Comparison of ENCODE assay signal across 11 mouse cellular contexts in genomic region chr4:44702011-44702527, GRCm38 (mm10). TPM values are rescaled to one million over a fixed set of nuclear protein-coding genes. Genes with fewer than 3 reads are reported as not detected.
DNase-seq lines count a peak whose midpoint lies in the region; ATAC-seq and TF ChIP-seq lines count a peak whose summit lies in the region.
"Had no signal": no experiment of that assay in that cellular context is flagged by ENCODE, and none has a peak within 500 bp of the region (broad histone marks: within the 10 kb centered on the region; RNA-seq: fewer than 3 reads in every experiment).

No protein-coding gene starts in this region.

- WGBS in hindbrain, embryonic 11.5 days, result under 1% methylated on average over 25 of the region's 25 CpGs
- WGBS in stomach, postnatal 0 days, result 1% methylated on average over 25 of the region's 25 CpGs

- TF ChIP-seq CTCF in layer of hippocampus, adult 2 months (conservative IDR thresholded peaks at IDR 0.05), result no peak
- no peak for TF ChIP-seq CTCF in brain, embryonic 14.5 days (IDR thresholded peaks at IDR 0.05; ENCODE audit: borderline replicate concordance, extremely low read depth, insufficient read depth, insufficient read length)
- TF ChIP-seq CTCF in stomach, postnatal 0 days (IDR thresholded peaks at IDR 0.05; ENCODE audit: low read depth), result no peak

- ATAC-seq in hindbrain, embryonic 11.5 days (ENCODE audit: low FRiP score), result no peak
- no peak for ATAC-seq in megakaryocyte progenitor cell, adult 5-6 weeks (replicated peaks; ENCODE audit: poor library complexity)
- ATAC-seq in stomach, postnatal 0 days (ENCODE audit: low FRiP score, low TSS enrichment), result no peak

- H3K4me2 ChIP-seq in hindbrain, embryonic 11.5 days (replicated peaks; ENCODE audit: low read depth, low read length), result peak overlapping the region; percentile 52
- no peak overlapping the region for H3K4me2 ChIP-seq in stomach, postnatal 0 days (replicated peaks; ENCODE audit: low read depth)

- no peak for TF ChIP-seq POLR2A in brain, embryonic 14.5 days (IDR thresholded peaks at IDR 0.05; ENCODE audit: borderline replicate concordance, extremely low read depth, insufficient read depth, insufficient read length, poor library complexity, severe bottlenecking)

- no peak overlapping the region for H3K4me3 ChIP-seq in layer of hippocampus, adult 2 months
- H3K4me3 ChIP-seq in hindbrain, embryonic 11.5 days (ENCODE audit: low read depth, low read length), result peak overlapping the region; percentile 46
- H3K4me3 ChIP-seq in stomach, postnatal 0 days (ENCODE audit: low read depth, low read length), result no peak overlapping the region
- H3K4me3 ChIP-seq: megakaryocyte, embryonic 14.5 days had no signal

- peaks cover 3% of the 10 kb centered on the region; the same call in 1 of the 2 replicates for H3K4me1 ChIP-seq in hindbrain, embryonic 11.5 days (replicated peaks; ENCODE audit: control insufficient read depth, insufficient read depth, low read length)
- peaks cover 4% of the 10 kb centered on the region; the same call in 1 of the 2 replicates for H3K4me1 ChIP-seq in stomach, postnatal 0 days (replicated peaks; ENCODE audit: control insufficient read depth, insufficient read depth)

- H3K27me3 ChIP-seq in hindbrain, embryonic 11.5 days (ENCODE audit: control insufficient read depth, insufficient read depth, low read length), result peaks cover 70% of the 10 kb centered on the region
- peaks cover 39% of the 10 kb centered on the region for H3K27me3 ChIP-seq in stomach, postnatal 0 days (ENCODE audit: control insufficient read depth, insufficient read depth, low read length)

- H3K36me3 ChIP-seq in hindbrain, embryonic 11.5 days (ENCODE audit: control insufficient read depth, insufficient read depth, low read length), result no peaks in the 10 kb centered on the region
- no peaks in the 10 kb centered on the region for H3K36me3 ChIP-seq in stomach, postnatal 0 days (ENCODE audit: control insufficient read depth, insufficient read depth, low read length)

- no peak for TF ChIP-seq EP300 in stomach, postnatal 0 days (optimal IDR thresholded peaks at IDR 0.05)

- 0 out of 2 replicates have a peak overlapping the region, but pooled peaks have one; percentile 5 for H3K9ac ChIP-seq in hindbrain, embryonic 11.5 days (ENCODE audit: low read depth, low read length)
- no peak overlapping the region for H3K9ac ChIP-seq in stomach, postnatal 0 days (ENCODE audit: low read length)

- no peak overlapping the region for H3K27ac ChIP-seq in layer of hippocampus, adult 2 months
- no peak overlapping the region for H3K27ac ChIP-seq in hindbrain, embryonic 11.5 days (ENCODE audit: low read depth, low read length)
- H3K27ac ChIP-seq in stomach, postnatal 0 days (replicated peaks), result no peak overlapping the region

- no peaks in the 10 kb centered on the region for H3K9me3 ChIP-seq in hindbrain, embryonic 11.5 days (ENCODE audit: control insufficient read depth, low read length)
- no peaks in the 10 kb centered on the region for H3K9me3 ChIP-seq in stomach, postnatal 0 days (ENCODE audit: control insufficient read depth, low read length)

- peak; percentile 34 to 45 for DNase-seq in layer of hippocampus, postnatal 10 days (ENCODE audit: low spot score in 2 of 2)
- DNase-seq in layer of hippocampus, adult 2 months (ENCODE audit: low spot score in 2 of 2), result no peak
- DNase-seq in brain, embryonic 14.5 days (ENCODE audit: low read depth), result peak; percentile 69
- DNase-seq in hindbrain, embryonic 11.5 days (ENCODE audit: low spot score), result peak; percentile 68
- DNase-seq in neural tube, embryonic 10.5 days (ENCODE audit: extremely low spot score, low spot score), result peak; percentile 57
- DNase-seq in adrenal gland, adult 18-20 months (ENCODE audit: low spot score in 2 of 2), result no peak
- DNase-seq in stomach, postnatal 0 days (ENCODE audit: low spot score), result no peak
- DNase-seq: heart, postnatal 4 days had no signal

RNA-seq across cellular contexts. Expression of gene Pax5, which starts 8.2 kb away (rescaled TPM):
- 1 to 10 TPM in 1 of 2 experiments, under 1 TPM in 1; 0.38 to 1.1 TPM for total RNA-seq in layer of hippocampus, postnatal 10 days (2021)
- total RNA-seq in layer of hippocampus, adult 2 months (2021), result under 1 TPM; 0.10 to 0.38 TPM
- polyA plus RNA-seq in brain, embryonic 14.5 days (2012; rRNA removed), result 5.0 and 15.0 TPM in 2 replicates
- polyA plus RNA-seq in hindbrain, embryonic 11.5 days (2014; fragmentation: Nextera tagmentation; extraction: Ambion mirVana), result 3.3 and 4.8 TPM in 2 replicates
- 0.10 TPM in 1 of 2 replicates, not detected in the other for total RNA-seq in megakaryocyte progenitor cell, adult 5-6 weeks (2015)
- total RNA-seq in megakaryocyte progenitor cell, adult 5-6 weeks (2017), result not detected in 2 replicates
- total RNA-seq in adrenal gland, adult 18-20 months (2021), result under 1 TPM; 0.42 to 0.46 TPM
- 0.07 TPM in 1 of 2 replicates, not detected in the other for polyA plus RNA-seq in stomach, postnatal 0 days (2015; fragmentation: Nextera tagmentation; extraction: Ambion mirVana)
- total RNA-seq: MEL had no signal

RNA-seq across cellular contexts. Expression of gene Zcchc7, which starts 53.6 kb away (rescaled TPM):
- total RNA-seq in layer of hippocampus, postnatal 10 days (2021), result 10 to 100 TPM; 60.2 to 72.6 TPM
- total RNA-seq in layer of hippocampus, adult 2 months (2021), result 10 to 100 TPM; 72.4 to 80.1 TPM
- polyA plus RNA-seq in brain, embryonic 14.5 days (2012; rRNA removed), result 34.9 and 38.1 TPM in 2 replicates
- 24.4 and 31.3 TPM in 2 replicates for polyA plus RNA-seq in hindbrain, embryonic 11.5 days (2014; fragmentation: Nextera tagmentation; extraction: Ambion mirVana)
- total RNA-seq in megakaryocyte progenitor cell, adult 5-6 weeks (2015), result 37.1 and 49.9 TPM in 2 replicates
- total RNA-seq in megakaryocyte progenitor cell, adult 5-6 weeks (2017), result 118 and 153 TPM in 2 replicates
- total RNA-seq in adrenal gland, adult 18-20 months (2021), result 10 to 100 TPM; 36.6 to 40.7 TPM
- polyA plus RNA-seq in stomach, postnatal 0 days (2015; fragmentation: Nextera tagmentation; extraction: Ambion mirVana), result 31.9 and 36.4 TPM in 2 replicates

Comparison
In these comparisons a context has a peak if more than half of its experiments do, and no peak if none do; other contexts are left out.
1. DNase-seq: peak in layer of hippocampus, postnatal 10 days (2 of 2), brain, embryonic 14.5 days (single experiment), hindbrain, embryonic 11.5 days (single experiment) and neural tube, embryonic 10.5 days (single experiment); none in layer of hippocampus, adult 2 months (0 of 2), adrenal gland, adult 18-20 months (0 of 2) and stomach, postnatal 0 days (single experiment).